Mouse (Mus musculus): Measurements from ENCODE around the gene Fam155a. TPM values are rescaled to one million over a fixed set of nuclear protein-coding genes. Genes with fewer than 3 reads are reported as not detected.

Gene Fam155a
- polyA plus RNA-seq, 1 experiment from 2014 or later, result 33.4 TPM

DNA sequence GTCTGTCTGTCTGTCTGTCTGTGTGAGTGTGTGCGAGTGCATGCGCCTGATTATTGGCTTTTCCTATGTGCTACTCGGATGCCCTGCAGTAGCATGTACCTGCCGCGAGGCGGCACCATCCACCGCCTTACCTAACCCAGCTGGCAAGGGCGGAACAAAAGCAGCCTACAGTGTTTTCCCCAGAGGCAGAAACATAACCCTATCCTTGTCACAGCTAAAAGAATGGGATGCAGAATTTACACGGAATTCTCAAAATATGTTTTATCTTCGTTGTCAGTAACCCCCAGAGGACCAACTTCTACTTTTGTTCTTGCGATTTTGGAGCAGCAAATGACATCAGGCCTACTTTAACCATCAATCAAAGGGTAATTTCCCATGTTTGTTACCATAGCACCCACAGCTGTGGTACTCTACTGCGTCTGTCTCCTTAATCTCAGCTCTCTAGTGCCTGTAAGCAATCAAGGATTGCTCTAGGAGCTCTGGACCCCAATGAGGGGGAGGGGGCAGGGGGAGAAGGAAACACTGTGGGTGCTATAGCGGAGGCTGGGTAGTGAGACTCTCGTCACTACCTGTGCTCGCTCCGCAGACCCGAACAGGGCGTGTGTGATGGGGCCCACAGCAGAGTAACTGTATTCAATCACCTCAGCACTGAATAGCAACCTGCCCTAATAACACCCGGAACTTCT, 543.0 kb downstream of the Fam155a start:
- no peak overlapping the region for H3K9ac ChIP-seq (replicated peaks; ENCODE audit: low read depth, low read length)
- H3K36me3 ChIP-seq (ENCODE audit: control insufficient read depth, insufficient read depth, low read length), result no peaks in the 10 kb centered on the region
- H3K9me3 ChIP-seq (ENCODE audit: control insufficient read depth, low read length), result no peaks in the 10 kb centered on the region
- WGBS, result 28% methylated on average over 19 of the region's 19 CpGs
- H3K4me1 ChIP-seq (ENCODE audit: control insufficient read depth, insufficient read depth, low read length), result no peaks in the 10 kb centered on the region
- H3K4me3 ChIP-seq (ENCODE audit: low read depth, low read length), result no peak overlapping the region
- peak overlapping the region; percentile 69; the same call in 1 of the 2 replicates for H3K27ac ChIP-seq (ENCODE audit: low read depth, low read length)
- no peaks in the 10 kb centered on the region for H3K27me3 ChIP-seq (ENCODE audit: control insufficient read depth, insufficient read depth, low read length)
- ATAC-seq (ENCODE audit: low read depth), result peak; percentile 89
- H3K4me2 ChIP-seq (ENCODE audit: low read depth, low read length), result peak overlapping the region; percentile 15; the same call in 1 of the 2 replicates

DNA sequence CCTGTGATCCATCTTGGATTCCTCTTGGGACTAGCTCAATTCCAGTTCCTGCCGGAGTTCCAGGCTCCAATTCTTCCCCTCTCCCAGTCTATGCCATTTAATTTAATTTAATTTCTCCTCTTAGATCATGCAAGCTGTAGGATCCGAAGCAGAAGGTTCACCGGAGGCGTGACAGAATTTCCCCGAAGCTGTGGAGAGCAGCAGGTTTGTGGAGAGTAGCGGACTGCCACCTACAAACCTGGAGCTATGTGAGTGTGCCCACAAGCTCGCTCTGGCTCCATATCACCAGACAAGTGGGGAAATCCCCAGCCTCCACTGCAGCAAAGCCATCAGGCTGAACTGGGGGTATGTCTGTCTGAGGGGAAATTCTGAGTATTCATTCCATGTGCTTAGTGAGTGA, 544.2 kb downstream of the Fam155a start:
- H3K4me3 ChIP-seq (ENCODE audit: low read depth, low read length), result no peak overlapping the region
- no peak for ATAC-seq (ENCODE audit: low read depth)
- no peaks in the 10 kb centered on the region for H3K36me3 ChIP-seq (ENCODE audit: control insufficient read depth, insufficient read depth, low read length)
- H3K9ac ChIP-seq (replicated peaks; ENCODE audit: low read depth, low read length), result no peak overlapping the region
- 81% methylated on average over 7 of the region's 7 CpGs for WGBS
- no peak overlapping the region for H3K4me2 ChIP-seq (ENCODE audit: low read depth, low read length)
- H3K4me1 ChIP-seq (ENCODE audit: control insufficient read depth, insufficient read depth, low read length), result no peaks in the 10 kb centered on the region
- H3K27me3 ChIP-seq (ENCODE audit: control insufficient read depth, insufficient read depth, low read length), result no peaks in the 10 kb centered on the region
- H3K27ac ChIP-seq (ENCODE audit: low read depth, low read length), result no peak overlapping the region
- no peaks in the 10 kb centered on the region for H3K9me3 ChIP-seq (ENCODE audit: control insufficient read depth, low read length)

DNA sequence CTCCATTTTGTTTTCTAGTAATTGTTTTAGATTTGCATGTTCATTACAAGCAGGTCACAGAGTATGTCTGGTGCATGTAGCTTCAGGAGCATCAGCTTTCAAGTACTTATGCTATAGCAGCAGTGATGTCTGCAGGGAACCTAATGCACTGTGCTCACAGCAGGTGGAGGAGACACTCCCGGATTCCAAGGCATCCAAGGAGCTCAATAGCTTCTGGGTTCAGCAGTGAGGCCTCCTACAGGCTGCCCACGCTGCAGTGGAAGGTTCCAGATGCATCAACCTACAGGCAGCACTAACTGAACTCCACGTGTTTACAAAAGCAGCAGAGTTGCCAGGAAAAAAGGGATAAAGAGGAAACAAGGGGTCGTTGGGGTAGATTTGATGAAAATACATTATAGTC, 559.2 kb downstream of the Fam155a start:
- Histone ChIP-seq H3K36me3 (ENCODE audit: control insufficient read depth, insufficient read depth, low read length) (no peaks in the 10 kb centered on the region), H3K9me3 (ENCODE audit: control insufficient read depth, low read length) (no peaks in the 10 kb centered on the region), H3K27ac (ENCODE audit: low read depth, low read length) (no peak overlapping the region), H3K4me3 (ENCODE audit: low read depth, low read length) (no peak overlapping the region), H3K27me3 (ENCODE audit: control insufficient read depth, insufficient read depth, low read length) (no peaks in the 10 kb centered on the region), H3K4me2 (ENCODE audit: low read depth, low read length) (no peak overlapping the region), H3K4me1 (ENCODE audit: control insufficient read depth, insufficient read depth, low read length) (no peaks in the 10 kb centered on the region), H3K9ac (replicated peaks; ENCODE audit: low read depth, low read length) (no peak overlapping the region)
- 63% methylated on average over 4 of the region's 4 CpGs for WGBS
- ATAC-seq (ENCODE audit: low read depth), result no peak

DNA sequence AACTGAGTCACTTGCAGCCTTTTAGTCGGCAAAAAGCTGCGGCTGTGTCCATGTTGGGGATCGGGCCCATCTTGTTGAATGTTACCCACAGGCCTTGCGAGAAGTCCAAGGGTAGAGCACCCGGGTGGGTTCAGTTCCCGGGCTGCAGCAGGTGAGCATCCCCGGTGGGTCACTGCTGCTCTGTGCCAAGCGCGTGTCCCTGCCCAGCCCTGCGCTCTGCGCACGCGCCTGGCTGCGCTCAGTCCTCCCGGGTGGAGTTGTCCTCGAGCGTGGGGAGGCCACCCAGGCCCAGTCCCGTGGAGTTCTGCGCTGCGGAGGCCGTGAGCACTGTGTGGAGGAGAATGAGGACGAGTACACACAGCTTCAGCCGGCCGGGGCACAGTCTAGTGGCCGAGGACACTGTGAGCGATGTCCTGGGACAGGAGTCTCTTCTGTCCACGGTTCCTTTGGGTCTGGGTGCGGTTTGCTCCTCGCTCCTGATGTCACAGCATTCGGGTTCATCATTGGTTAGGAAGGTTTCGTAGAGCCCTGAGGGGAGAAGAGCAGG, 563.4 kb downstream of the Fam155a start:
- Histone ChIP-seq H3K9ac (replicated peaks; ENCODE audit: low read depth, low read length) (no peak overlapping the region), H3K36me3 (ENCODE audit: control insufficient read depth, insufficient read depth, low read length) (no peaks in the 10 kb centered on the region), H3K27me3 (ENCODE audit: control insufficient read depth, insufficient read depth, low read length) (no peaks in the 10 kb centered on the region), H3K4me3 (ENCODE audit: low read depth, low read length) (no peak overlapping the region), H3K27ac (ENCODE audit: low read depth, low read length) (no peak overlapping the region), H3K9me3 (ENCODE audit: control insufficient read depth, low read length) (no peaks in the 10 kb centered on the region), H3K4me2 (ENCODE audit: low read depth, low read length) (no peak overlapping the region), H3K4me1 (ENCODE audit: control insufficient read depth, insufficient read depth, low read length) (no peaks in the 10 kb centered on the region)
- ATAC-seq (ENCODE audit: low read depth), result no peak
- 96% methylated on average over 31 of the region's 31 CpGs for WGBS

DNA sequence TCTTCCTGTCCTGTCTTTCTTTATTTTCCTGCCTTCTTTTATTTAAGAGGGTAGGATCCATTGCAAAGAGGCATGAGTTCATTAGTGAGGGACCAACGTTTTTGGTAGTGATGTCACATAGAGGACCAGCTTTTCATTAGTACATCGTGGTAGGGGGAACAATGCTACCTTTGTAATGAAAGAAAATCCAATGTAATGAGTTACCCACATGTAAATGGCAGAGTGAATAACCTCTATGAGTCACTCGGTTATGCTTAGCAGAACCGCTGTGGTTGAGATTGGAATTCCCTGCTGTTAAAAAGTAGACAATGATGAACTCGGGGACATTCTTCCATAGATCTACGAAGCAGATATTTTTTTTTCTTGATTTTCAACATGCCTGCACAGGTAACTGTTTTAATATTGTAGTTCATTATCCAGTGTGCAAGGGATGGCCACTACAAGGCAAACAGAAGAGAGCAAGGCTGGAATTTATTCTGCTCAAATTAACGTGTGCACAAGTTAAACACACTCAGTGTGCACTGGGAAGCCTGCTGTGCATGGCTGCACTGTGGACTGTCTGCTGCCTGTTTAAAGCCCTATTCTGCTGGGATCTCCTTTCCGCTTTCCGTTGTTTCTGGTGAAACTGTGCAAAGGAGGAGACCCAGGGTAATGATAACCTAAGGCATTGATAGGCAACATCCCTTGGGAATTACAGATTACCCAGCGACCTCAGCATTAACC, 566.5 kb downstream of the Fam155a start:
- Histone ChIP-seq H3K27ac (ENCODE audit: low read depth, low read length) (no peak overlapping the region), H3K9me3 (ENCODE audit: control insufficient read depth, low read length) (no peaks in the 10 kb centered on the region), H3K9ac (replicated peaks; ENCODE audit: low read depth, low read length) (no peak overlapping the region), H3K4me3 (ENCODE audit: low read depth, low read length) (no peak overlapping the region), H3K4me2 (ENCODE audit: low read depth, low read length) (no peak overlapping the region), H3K4me1 (ENCODE audit: control insufficient read depth, insufficient read depth, low read length) (no peaks in the 10 kb centered on the region), H3K27me3 (ENCODE audit: control insufficient read depth, insufficient read depth, low read length) (no peaks in the 10 kb centered on the region), H3K36me3 (ENCODE audit: control insufficient read depth, insufficient read depth, low read length) (no peaks in the 10 kb centered on the region)
- ATAC-seq (ENCODE audit: low read depth), result no peak
- WGBS, result 55% methylated on average over 10 of the region's 10 CpGs

DNA sequence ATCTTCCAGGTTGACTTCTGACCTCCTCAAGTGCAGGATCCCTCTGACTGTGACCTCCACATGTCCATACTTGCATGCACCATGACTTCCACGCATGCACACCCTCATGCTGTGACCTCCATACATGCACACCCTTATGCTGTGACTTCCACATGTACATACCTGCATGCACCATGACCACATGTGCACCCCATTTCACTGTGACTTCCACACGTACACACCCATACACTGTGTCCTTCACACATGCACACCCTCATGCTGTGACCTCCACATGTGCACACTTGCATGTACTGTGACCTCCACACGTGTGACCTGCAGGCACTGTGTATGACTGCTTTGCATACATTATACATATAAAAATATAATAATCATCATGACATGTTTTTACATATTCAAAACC, 570.9 kb downstream of the Fam155a start:
- Histone ChIP-seq H3K9me3 (ENCODE audit: control insufficient read depth, low read length) (no peaks in the 10 kb centered on the region), H3K9ac (replicated peaks; ENCODE audit: low read depth, low read length) (no peak overlapping the region), H3K4me2 (ENCODE audit: low read depth, low read length) (no peak overlapping the region), H3K36me3 (ENCODE audit: control insufficient read depth, insufficient read depth, low read length) (no peaks in the 10 kb centered on the region), H3K27ac (ENCODE audit: low read depth, low read length) (no peak overlapping the region), H3K4me3 (ENCODE audit: low read depth, low read length) (no peak overlapping the region), H3K4me1 (ENCODE audit: control insufficient read depth, insufficient read depth, low read length) (no peaks in the 10 kb centered on the region), H3K27me3 (ENCODE audit: control insufficient read depth, insufficient read depth, low read length) (no peaks in the 10 kb centered on the region)
- ATAC-seq (ENCODE audit: low read depth), result 0 out of 2 replicates have a peak, but pooled peaks have one; percentile 30
- WGBS, result 91% methylated on average over 3 of the region's 3 CpGs

DNA sequence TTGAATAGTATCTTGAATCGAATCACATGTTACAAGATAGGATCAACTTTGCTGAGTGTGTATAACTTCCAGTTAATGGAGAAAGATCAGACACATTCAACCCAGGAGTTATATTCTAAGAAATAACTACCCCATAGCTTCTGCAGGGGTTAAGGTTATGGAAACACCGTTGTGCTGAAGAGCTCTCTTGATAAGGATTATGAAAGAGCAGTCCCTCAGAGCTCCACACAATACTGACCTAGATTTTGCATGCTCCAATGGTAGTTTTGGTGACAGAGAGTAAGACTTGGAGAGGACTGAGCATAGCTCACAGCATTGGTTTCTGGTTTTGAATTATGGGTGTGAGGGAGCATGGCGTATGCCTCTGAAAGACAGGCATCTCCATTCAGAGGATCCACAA, 579.3 kb downstream of the Fam155a start:
- Histone ChIP-seq H3K27ac (ENCODE audit: low read depth, low read length) (no peak overlapping the region), H3K27me3 (ENCODE audit: control insufficient read depth, insufficient read depth, low read length) (no peaks in the 10 kb centered on the region), H3K4me3 (ENCODE audit: low read depth, low read length) (no peak overlapping the region), H3K9ac (replicated peaks; ENCODE audit: low read depth, low read length) (no peak overlapping the region), H3K9me3 (ENCODE audit: control insufficient read depth, low read length) (no peaks in the 10 kb centered on the region), H3K36me3 (ENCODE audit: control insufficient read depth, insufficient read depth, low read length) (no peaks in the 10 kb centered on the region), H3K4me1 (ENCODE audit: control insufficient read depth, insufficient read depth, low read length) (no peaks in the 10 kb centered on the region), H3K4me2 (ENCODE audit: low read depth, low read length) (no peak overlapping the region)
- WGBS, result 98% methylated on average over 3 of the region's 3 CpGs
- no peak for ATAC-seq (ENCODE audit: low read depth)

DNA sequence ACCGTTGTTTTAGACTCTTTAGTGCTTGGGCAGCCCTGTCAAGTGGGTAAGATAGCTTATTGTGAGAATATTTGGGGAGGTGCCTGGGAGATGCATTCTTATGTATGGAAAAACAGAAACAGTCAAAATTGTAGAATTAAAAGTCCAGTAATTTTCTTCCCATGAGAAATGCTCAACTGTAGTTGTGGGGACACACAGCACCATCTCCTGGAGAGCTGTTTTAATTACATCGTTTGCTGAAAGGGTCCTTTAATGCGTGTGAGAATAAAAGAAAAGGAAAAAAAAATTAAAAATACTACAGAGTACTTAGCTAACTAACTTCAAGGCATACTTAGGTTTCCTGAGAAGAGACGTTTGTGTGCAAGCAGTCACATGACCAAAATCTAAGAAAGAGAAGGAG, 582.3 kb downstream of the Fam155a start:
- 45% methylated on average over 4 of the region's 4 CpGs for WGBS
- no peaks in the 10 kb centered on the region for H3K27me3 ChIP-seq (ENCODE audit: control insufficient read depth, insufficient read depth, low read length)
- H3K9ac ChIP-seq (replicated peaks; ENCODE audit: low read depth, low read length), result no peak overlapping the region
- H3K36me3 ChIP-seq (ENCODE audit: control insufficient read depth, insufficient read depth, low read length), result no peaks in the 10 kb centered on the region
- no peaks in the 10 kb centered on the region for H3K9me3 ChIP-seq (ENCODE audit: control insufficient read depth, low read length)
- no peak overlapping the region for H3K27ac ChIP-seq (ENCODE audit: low read depth, low read length)
- H3K4me3 ChIP-seq (ENCODE audit: low read depth, low read length), result no peak overlapping the region
- H3K4me1 ChIP-seq (ENCODE audit: control insufficient read depth, insufficient read depth, low read length), result no peaks in the 10 kb centered on the region
- no peak for ATAC-seq (ENCODE audit: low read depth)
- no peak overlapping the region for H3K4me2 ChIP-seq (ENCODE audit: low read depth, low read length)

DNA sequence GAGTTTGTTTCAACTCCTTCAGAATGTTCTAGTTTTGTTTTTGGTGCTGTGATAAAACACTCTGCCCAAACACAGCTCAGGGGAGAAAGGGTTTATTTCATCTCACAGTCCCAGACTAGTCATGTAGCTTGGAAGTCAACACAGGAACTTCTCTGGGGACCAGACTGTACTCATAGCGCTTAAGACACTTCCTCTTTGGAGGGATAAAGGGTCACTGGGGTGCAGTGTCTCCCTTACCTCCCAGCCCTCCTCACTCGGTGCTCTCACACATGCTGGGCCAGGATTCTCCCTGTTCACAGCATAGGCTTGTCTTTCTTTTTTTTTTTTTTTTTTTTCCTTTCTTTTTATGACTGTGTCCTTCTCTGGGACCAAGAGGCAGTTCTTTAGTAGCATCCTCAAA, 585.8 kb downstream of the Fam155a start:
- ATAC-seq (ENCODE audit: low read depth), result no peak
- WGBS, result 53% methylated on average over 2 of the region's 2 CpGs
- Histone ChIP-seq H3K27me3 (ENCODE audit: control insufficient read depth, insufficient read depth, low read length) (no peaks in the 10 kb centered on the region), H3K4me3 (ENCODE audit: low read depth, low read length) (no peak overlapping the region), H3K27ac (ENCODE audit: low read depth, low read length) (no peak overlapping the region), H3K36me3 (ENCODE audit: control insufficient read depth, insufficient read depth, low read length) (no peaks in the 10 kb centered on the region), H3K4me2 (ENCODE audit: low read depth, low read length) (no peak overlapping the region), H3K9me3 (ENCODE audit: control insufficient read depth, low read length) (no peaks in the 10 kb centered on the region), H3K9ac (replicated peaks; ENCODE audit: low read depth, low read length) (no peak overlapping the region), H3K4me1 (ENCODE audit: control insufficient read depth, insufficient read depth, low read length) (no peaks in the 10 kb centered on the region)

All from neural tube, embryonic 14.5 days (tissue).